Mouse (Mus musculus): ENCODE results near the gene Eif5a. TPM values are rescaled to one million over a fixed set of nuclear protein-coding genes. Genes with fewer than 3 reads are reported as not detected.

The Eif5a gene
- polyA plus RNA-seq, 1 experiment from 2014 or later, result 1,562 TPM

DNA sequence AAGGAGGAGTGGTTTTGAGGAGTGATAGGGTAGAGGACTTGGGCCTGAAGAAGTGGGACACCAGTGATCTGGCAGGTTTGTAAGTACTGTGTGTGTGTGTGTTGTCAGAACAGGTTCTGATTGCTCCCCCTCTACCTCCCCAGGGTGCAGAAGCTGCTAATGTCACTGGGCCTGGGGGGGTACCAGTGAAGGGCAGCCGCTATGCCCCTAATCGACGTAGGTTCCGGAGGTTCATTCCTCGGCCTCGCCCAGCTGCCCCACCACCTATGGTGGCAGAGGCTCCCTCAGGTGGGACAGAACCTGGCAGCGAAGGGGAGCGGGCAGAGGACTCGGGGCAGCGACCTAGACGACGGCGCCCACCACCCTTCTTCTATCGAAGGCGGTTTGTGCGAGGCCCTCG is 18.0 kb upstream of the Eif5a start:
- Histone ChIP-seq H3K9me3 (no peaks in the 10 kb centered on the region), H3K27ac (no peak overlapping the region), H3K4me2 (replicated peaks) (no peak overlapping the region), H3K4me1 (peaks cover 38% of the 10 kb centered on the region), H3K36me3 (peaks cover 33% of the 10 kb centered on the region), H3K4me3 (no peak overlapping the region), H3K27me3 (peaks cover 15% of the 10 kb centered on the region), H3K9ac (no peak overlapping the region)
- 93% methylated on average over 17 of the region's 17 CpGs for WGBS
- ATAC-seq (ENCODE audit: low FRiP score, low read depth), result no peak

DNA sequence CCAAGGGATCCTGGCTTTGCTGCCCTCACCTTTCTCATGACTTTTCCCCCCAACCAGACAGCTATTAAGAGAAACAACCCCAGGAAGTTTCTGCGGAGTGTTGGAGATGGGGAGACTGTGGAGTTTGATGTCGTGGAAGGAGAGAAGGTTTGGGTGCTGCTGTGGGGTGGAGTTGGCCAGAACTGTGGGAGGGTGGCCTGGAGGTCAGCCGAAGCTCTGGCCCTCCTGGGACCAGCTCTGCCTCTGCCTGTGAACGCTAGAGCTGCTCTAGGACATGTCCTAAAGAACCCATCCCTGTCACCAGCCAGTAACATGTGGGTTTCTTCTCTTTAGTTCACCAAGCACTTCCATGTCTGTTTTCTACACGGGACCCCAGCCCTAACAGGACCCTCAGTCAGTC is 17.4 kb upstream of the Eif5a start:
- Histone ChIP-seq H3K27me3 (peaks cover 18% of the 10 kb centered on the region), H3K36me3 (peaks cover 27% of the 10 kb centered on the region), H3K4me1 (peaks cover 44% of the 10 kb centered on the region)

GRCm38 (mm10) chr11:69938401-69938979 is 16.7 kb upstream of the Eif5a start:
- 22% methylated on average over 9 of the region's 9 CpGs for WGBS
- no peaks in the 10 kb centered on the region for H3K9me3 ChIP-seq
- no peak for ATAC-seq (ENCODE audit: low FRiP score, low read depth)
- peaks cover 20% of the 10 kb centered on the region for H3K36me3 ChIP-seq
- H3K4me3 ChIP-seq, result no peak overlapping the region
- peaks cover 48% of the 10 kb centered on the region for H3K4me1 ChIP-seq
- peaks cover 18% of the 10 kb centered on the region for H3K27me3 ChIP-seq
- H3K27ac ChIP-seq, result no peak overlapping the region
- H3K4me2 ChIP-seq (replicated peaks), result 0 out of 2 replicates have a peak overlapping the region, but pooled peaks have one; percentile 9
- peak overlapping the region; percentile 39 for H3K9ac ChIP-seq

More for the DNA sequence above, 17.4 kb upstream of the Eif5a start:
- no peak for ATAC-seq (ENCODE audit: low FRiP score, low read depth)
- Histone ChIP-seq H3K9ac (no peak overlapping the region), H3K9me3 (no peaks in the 10 kb centered on the region), H3K4me2 (replicated peaks) (no peak overlapping the region), H3K27ac (no peak overlapping the region), H3K4me3 (no peak overlapping the region)
- WGBS, result 65% methylated on average over 5 of the region's 5 CpGs

- no peak for ATAC-seq (ENCODE audit: low FRiP score, low read depth)
- Histone ChIP-seq H3K27ac (no peak overlapping the region; the same call in 1 of the 2 replicates), H3K9ac (peak overlapping the region; percentile 39; the same call in 1 of the 2 replicates), H3K4me1 (peaks cover 48% of the 10 kb centered on the region), H3K9me3 (no peaks in the 10 kb centered on the region), H3K4me2 (replicated peaks) (no peak overlapping the region), H3K27me3 (peaks cover 18% of the 10 kb centered on the region), H3K4me3 (no peak overlapping the region), H3K36me3 (peaks cover 14% of the 10 kb centered on the region)
- WGBS, result 66% methylated on average over 5 of the region's 5 CpGs
Observed at GRCm38 (mm10) chr11:69937834-69938233, 16.1 kb upstream of the Eif5a start.

- Histone ChIP-seq H3K27ac (no peak overlapping the region), H3K27me3 (peaks cover 18% of the 10 kb centered on the region), H3K9ac (no peak overlapping the region; the same call in 1 of the 2 replicates), H3K4me2 (replicated peaks) (peak overlapping the region; percentile 100), H3K4me1 (peaks cover 48% of the 10 kb centered on the region), H3K36me3 (peaks cover 9% of the 10 kb centered on the region), H3K4me3 (peak overlapping the region; percentile 64; the same call in 1 of the 2 replicates), H3K9me3 (no peaks in the 10 kb centered on the region)
- WGBS, result 37% methylated on average over 4 of the region's 4 CpGs
- no peak for ATAC-seq (ENCODE audit: low FRiP score, low read depth)
Observed at GRCm38 (mm10) chr11:69937385-69937784, 15.6 kb upstream of the Eif5a start.

- no peak overlapping the region for H3K27ac ChIP-seq
- peak overlapping the region; percentile 80 for H3K9ac ChIP-seq
- peaks cover 18% of the 10 kb centered on the region for H3K27me3 ChIP-seq
- peaks cover 4% of the 10 kb centered on the region for H3K36me3 ChIP-seq
- peak overlapping the region; percentile 64 for H3K4me3 ChIP-seq
- H3K4me1 ChIP-seq, result peaks cover 48% of the 10 kb centered on the region
- ATAC-seq (ENCODE audit: low FRiP score, low read depth), result no peak
- 41% methylated on average over 9 of the region's 9 CpGs for WGBS
- peak overlapping the region; percentile 100 for H3K4me2 ChIP-seq (replicated peaks)
- H3K9me3 ChIP-seq, result no peaks in the 10 kb centered on the region
Observed at GRCm38 (mm10) chr11:69936714-69937347, 15.1 kb upstream of the Eif5a start.

GRCm38 (mm10) chr11:69936156-69936555 is 14.4 kb upstream of the Eif5a start:
- 0 out of 2 replicates have a peak, but pooled peaks have one; percentile 1 for ATAC-seq (ENCODE audit: low FRiP score, low read depth)
- H3K9ac ChIP-seq, result peak overlapping the region; percentile 80
- H3K4me3 ChIP-seq, result peak overlapping the region; percentile 64
- no peaks in the 10 kb centered on the region for H3K36me3 ChIP-seq
- no peak overlapping the region for H3K27ac ChIP-seq
- H3K27me3 ChIP-seq, result peaks cover 18% of the 10 kb centered on the region
- H3K9me3 ChIP-seq, result no peaks in the 10 kb centered on the region
- peak overlapping the region; percentile 100 for H3K4me2 ChIP-seq (replicated peaks)
- H3K4me1 ChIP-seq, result peaks cover 48% of the 10 kb centered on the region
- under 1% methylated on average over 29 of the region's 30 CpGs for WGBS

DNA sequence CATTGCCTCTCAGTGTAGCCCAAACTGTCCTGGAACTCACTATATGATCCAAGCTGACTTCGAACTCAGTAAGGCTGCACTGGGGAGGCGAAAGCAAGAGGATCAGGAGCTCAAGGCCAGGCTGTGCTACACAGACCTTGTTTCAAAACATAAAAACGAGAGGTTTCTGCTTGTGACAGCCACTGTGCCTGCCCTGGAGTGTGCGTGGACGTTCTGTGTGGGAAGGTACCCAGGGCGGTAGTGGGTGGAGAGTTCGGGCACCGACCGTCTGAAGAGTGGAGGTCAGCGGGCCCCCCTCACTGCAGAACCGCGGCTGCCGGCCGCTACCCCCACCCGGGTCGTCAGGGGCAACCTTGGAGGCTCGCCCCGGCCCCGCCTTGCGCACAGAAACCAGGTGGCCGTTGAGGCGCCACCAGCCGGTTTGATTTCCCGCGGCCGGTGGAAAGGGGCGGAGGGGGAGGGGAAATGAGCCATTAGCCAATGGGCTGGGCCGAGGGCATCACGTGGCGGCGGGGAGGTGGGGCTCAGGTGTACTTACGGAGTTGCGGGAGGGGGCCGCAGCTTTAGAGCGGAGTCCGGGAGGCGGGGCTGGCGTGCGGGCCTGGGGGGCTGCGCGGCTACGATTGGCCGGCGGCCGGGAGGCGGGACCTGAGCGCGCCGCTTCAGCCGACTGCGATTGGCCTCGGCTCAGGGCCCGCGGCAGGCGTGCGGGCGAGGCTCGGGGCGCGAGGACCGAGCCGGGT is 13.6 kb upstream of the Eif5a start, which contains the start of gene Ybx2:
Gene Ybx2 (plus strand): TSS at position 660 of the 743 bp plus-strand sequence.
- H3K4me2 ChIP-seq (replicated peaks), result peak within 1 kb of the TSS; percentile 100
- H3K27me3 ChIP-seq, result peaks cover 18% of the 10 kb centered on the region
- peak within 1 kb of the TSS; percentile 64 for H3K4me3 ChIP-seq
- H3K9ac ChIP-seq, result peak within 1 kb of the TSS; percentile 80
- ATAC-seq (ENCODE audit: low FRiP score, low read depth), result peak; percentile 90
- no peaks in the 10 kb centered on the region for H3K36me3 ChIP-seq
- peaks cover 48% of the 10 kb centered on the region for H3K4me1 ChIP-seq
- no peaks in the 10 kb centered on the region for H3K9me3 ChIP-seq
- under 1% methylated on average over 56 of the region's 62 CpGs for WGBS
- peak within 1 kb of the TSS; percentile 3; the same call in 1 of the 2 replicates for H3K27ac ChIP-seq

DNA sequence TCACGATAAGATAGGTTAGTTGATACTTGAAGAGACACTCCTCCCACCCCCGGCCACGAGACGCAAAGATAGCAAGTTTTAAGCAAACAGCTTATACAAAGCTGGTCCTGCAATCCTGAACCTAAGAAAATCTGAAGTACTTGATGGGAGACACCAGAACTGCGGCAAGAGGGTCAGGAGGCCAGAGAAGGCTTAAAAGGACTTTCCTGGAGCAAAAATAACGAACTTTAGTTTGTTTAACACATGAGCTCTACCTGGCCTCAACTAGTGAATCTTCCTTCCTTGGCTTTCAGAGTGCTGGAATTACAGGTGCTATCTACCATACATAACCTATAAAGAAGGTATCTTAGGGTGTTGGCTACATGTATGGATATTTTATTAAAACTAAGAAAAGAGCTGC is 12.9 kb upstream of the Eif5a start:
- Histone ChIP-seq H3K9ac (no peak overlapping the region), H3K4me3 (peak overlapping the region; percentile 31; the same call in 1 of the 2 replicates), H3K9me3 (no peaks in the 10 kb centered on the region), H3K4me2 (replicated peaks) (peak overlapping the region; percentile 100), H3K27ac (no peak overlapping the region; the same call in 1 of the 2 replicates), H3K27me3 (peaks cover 18% of the 10 kb centered on the region), H3K36me3 (no peaks in the 10 kb centered on the region), H3K4me1 (peaks cover 48% of the 10 kb centered on the region)
- WGBS, result 20% methylated on average over 6 of the region's 6 CpGs
- no peak for ATAC-seq (ENCODE audit: low FRiP score, low read depth)

- H3K36me3 ChIP-seq, result no peaks in the 10 kb centered on the region
- ATAC-seq (ENCODE audit: low FRiP score, low read depth), result peak; percentile 20; the same call in 1 of the 2 replicates
- 1% methylated on average over 18 of the region's 18 CpGs for WGBS
- peak overlapping the region; percentile 100 for H3K4me2 ChIP-seq (replicated peaks)
- peaks cover 47% of the 10 kb centered on the region for H3K4me1 ChIP-seq
- H3K9ac ChIP-seq, result peak overlapping the region; percentile 31; the same call in 1 of the 2 replicates
- no peaks in the 10 kb centered on the region for H3K9me3 ChIP-seq
- H3K27me3 ChIP-seq, result peaks cover 18% of the 10 kb centered on the region
- no peak overlapping the region for H3K27ac ChIP-seq
- H3K4me3 ChIP-seq, result peak overlapping the region; percentile 31
Observed at GRCm38 (mm10) chr11:69934169-69934568, 12.4 kb upstream of the Eif5a start.

DNA sequence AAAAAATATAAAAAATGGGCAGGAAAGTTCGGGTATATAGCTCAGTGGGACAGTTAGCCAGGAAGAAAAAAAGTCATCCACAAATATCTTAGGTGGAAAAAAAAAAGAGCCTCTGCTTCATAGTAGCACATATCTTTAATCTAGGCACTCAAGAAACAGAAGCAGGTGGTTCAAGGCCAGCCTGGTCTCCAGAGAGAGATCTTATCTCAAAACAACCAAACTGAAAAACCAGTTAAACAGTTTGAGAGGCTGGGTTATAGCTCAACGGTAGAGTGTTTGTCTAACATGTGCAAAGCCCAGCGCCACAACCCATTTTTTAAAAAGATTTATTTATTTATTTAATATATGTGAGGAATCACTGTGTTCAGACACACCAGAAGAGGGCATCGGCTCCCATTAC is 11.3 kb upstream of the Eif5a start:
- no peak overlapping the region for H3K4me3 ChIP-seq
- no peak overlapping the region for H3K4me2 ChIP-seq (replicated peaks)
- H3K9me3 ChIP-seq, result no peaks in the 10 kb centered on the region
- no peak for ATAC-seq (ENCODE audit: low FRiP score, low read depth)
- H3K36me3 ChIP-seq, result no peaks in the 10 kb centered on the region
- H3K9ac ChIP-seq, result no peak overlapping the region
- H3K27me3 ChIP-seq, result peaks cover 15% of the 10 kb centered on the region
- 75% methylated on average over 4 of the region's 4 CpGs for WGBS
- peaks cover 36% of the 10 kb centered on the region for H3K4me1 ChIP-seq
- H3K27ac ChIP-seq, result no peak overlapping the region

- no peak overlapping the region for H3K4me2 ChIP-seq (replicated peaks)
- H3K27me3 ChIP-seq, result peaks cover 11% of the 10 kb centered on the region
- no peak overlapping the region for H3K9ac ChIP-seq
- no peak overlapping the region for H3K4me3 ChIP-seq
- peaks cover 28% of the 10 kb centered on the region for H3K4me1 ChIP-seq
- ATAC-seq (ENCODE audit: low FRiP score, low read depth), result no peak
- 43% methylated on average over 3 of the region's 3 CpGs for WGBS
- H3K9me3 ChIP-seq, result no peaks in the 10 kb centered on the region
- H3K36me3 ChIP-seq, result no peaks in the 10 kb centered on the region
- no peak overlapping the region for H3K27ac ChIP-seq
Observed at GRCm38 (mm10) chr11:69932254-69932653, 10.5 kb upstream of the Eif5a start.

All from limb, embryonic 13.5 days (tissue).